Mouse (Mus musculus) heart, postnatal 0 days (tissue): ENCODE data around the gene Atp10a.

ENCODE experiments used
- CTCF ChIP-seq: IDR thresholded peaks from 2 replicates; pipeline ENCODE4 v1.5.1; 2016; ENCODE audit warnings: antibody characterized with exemption, control low read depth, low read depth
- EP300 ChIP-seq: IDR thresholded peaks from 2 replicates; pipeline ENCODE4 v1.6.1; 2016; ENCODE audit warnings: antibody characterized with exemption, low read depth

DNA sequence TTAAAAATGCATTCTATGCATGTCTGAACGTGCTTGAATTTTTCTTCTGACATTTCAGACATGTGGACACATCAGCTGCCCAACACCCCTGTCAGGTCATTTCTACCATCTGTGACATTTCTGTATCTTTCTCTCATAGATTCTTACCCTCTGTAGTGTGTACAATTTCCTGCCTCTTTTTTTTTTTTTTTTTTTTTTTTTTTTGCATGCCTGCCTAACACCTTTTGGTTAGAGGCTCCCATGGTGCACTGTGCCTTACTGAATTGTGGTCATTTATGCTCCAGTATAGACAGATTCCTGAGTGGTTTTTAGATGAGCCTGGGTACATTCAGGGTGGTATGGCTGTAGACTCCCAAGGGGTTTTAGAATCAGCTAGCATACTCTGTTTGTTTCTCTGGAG, 54.3 kb downstream of the Atp10a start:
- TF ChIP-seq CTCF (no peak), EP300 (no peak)
